Mouse (Mus musculus): Measurements from ENCODE around the gene Cyba.

- TF ChIP-seq POLR2A (IDR thresholded peaks at IDR 0.05; ENCODE audit: insufficient read depth, low read depth, low read length) (no peak), CTCF (IDR thresholded peaks at IDR 0.05) (no peak), EP300 (IDR thresholded peaks at IDR 0.05; ENCODE audit: insufficient read depth, low read depth, low read length) (no peak)
These were observed 3.4 kb upstream of the Cyba start for GRCm38 (mm10) chr8:122436146-122436545.
